Mouse (Mus musculus): ENCODE measurements around the gene Ppm1a. TPM values are rescaled to one million over a fixed set of nuclear protein-coding genes. Genes with fewer than 3 reads are reported as not detected.

The Ppm1a gene
- polyA plus RNA-seq, 1 experiment from 2014 or later, result 51.1 TPM

DNA sequence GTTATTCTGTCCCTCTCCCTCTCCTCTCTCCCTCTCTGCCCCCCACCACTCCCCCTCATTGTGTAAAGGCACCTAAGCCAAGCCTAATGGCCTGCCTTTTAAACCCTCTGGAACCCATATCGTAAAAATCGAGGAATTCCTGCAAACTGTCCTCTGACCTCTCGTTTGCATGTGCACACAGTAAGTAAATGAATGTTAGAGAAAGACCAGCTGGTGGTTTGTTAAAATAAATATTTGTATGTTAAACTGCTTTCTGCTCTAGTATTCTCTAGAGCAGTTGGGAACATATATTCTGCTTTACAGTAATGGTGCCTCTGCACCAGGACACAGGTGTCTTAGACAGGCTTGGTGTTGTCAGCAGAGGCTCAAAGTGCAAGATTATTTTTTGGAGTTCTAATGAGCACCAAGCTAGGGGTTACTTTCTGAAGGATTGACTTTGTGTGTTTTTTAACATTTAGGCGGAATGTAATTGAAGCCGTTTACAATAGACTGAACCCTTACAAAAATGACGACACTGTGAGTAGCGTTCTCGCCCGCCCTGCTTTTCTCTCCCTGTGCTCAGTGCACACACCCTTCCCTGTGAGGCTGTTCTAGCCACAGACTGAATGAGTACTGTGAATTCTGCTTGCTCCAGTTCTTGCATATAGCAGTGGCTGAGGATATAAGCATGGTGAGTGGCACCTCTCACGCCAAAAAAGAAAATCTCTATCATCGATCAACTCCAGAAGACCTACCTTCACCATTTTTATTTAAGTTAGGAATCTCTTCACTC is 35.3 kb downstream of the Ppm1a start:
- no peaks in the 10 kb centered on the region for H3K27me3 ChIP-seq (ENCODE audit: low read depth, poor library complexity, severe bottlenecking)
- H3K4me1 ChIP-seq, result no peaks in the 10 kb centered on the region
- no peak overlapping the region for H3K27ac ChIP-seq
- WGBS, result 90% methylated on average over 11 of the region's 11 CpGs
- H3K4me3 ChIP-seq, result no peak overlapping the region
- no peak for DNase-seq (ENCODE audit: low spot score)
- peaks cover 58% of the 10 kb centered on the region for H3K36me3 ChIP-seq
- H3K9me3 ChIP-seq (replicated peaks), result no peaks in the 10 kb centered on the region

DNA sequence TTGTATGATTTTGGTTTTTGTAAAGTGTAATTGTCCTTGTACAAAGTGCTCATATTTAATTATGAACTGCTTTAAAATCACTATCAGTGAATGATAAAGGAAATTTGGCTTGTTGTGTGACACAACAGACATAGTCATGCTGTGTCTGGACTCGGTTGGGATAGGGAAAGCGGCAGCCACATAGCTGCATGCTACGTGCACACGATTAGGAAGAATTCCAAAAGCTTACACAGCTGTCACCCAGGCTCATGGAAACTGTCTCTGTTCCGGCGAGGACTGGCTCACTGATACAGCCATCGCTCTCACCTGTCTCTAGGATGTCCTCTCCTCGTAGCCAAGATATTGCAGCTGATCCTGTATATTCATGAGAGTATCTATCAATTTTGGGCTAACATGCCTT is 36.7 kb downstream of the Ppm1a start:
- H3K4me3 ChIP-seq, result no peak overlapping the region
- peaks cover 55% of the 10 kb centered on the region for H3K36me3 ChIP-seq
- no peak for DNase-seq (ENCODE audit: low spot score)
- 95% methylated on average over 8 of the region's 8 CpGs for WGBS
- no peak overlapping the region for H3K27ac ChIP-seq
- H3K27me3 ChIP-seq (ENCODE audit: low read depth, poor library complexity, severe bottlenecking), result no peaks in the 10 kb centered on the region
- no peaks in the 10 kb centered on the region for H3K9me3 ChIP-seq (replicated peaks)
- no peaks in the 10 kb centered on the region for H3K4me1 ChIP-seq

DNA sequence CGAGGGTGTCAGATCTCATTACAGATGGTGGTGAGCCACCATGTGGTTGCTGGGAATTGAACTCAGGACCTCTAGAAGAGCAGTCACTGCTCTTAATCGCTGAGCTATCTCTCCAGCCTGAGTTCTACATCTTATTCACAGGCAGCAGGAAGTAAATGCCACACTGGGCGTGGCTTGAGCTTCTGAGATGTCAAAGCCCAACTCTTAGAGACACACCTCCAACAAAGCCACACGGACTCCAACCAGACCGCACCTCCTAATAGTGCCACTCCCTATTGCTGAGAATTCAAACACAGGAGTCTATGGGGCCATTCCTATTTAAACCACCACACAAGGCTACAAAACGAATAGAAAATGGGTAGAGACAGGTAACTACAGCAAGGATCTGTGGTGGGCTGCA is 52.5 kb downstream of the Ppm1a start:
- Histone ChIP-seq H3K4me3 (no peak overlapping the region), H3K4me1 (no peaks in the 10 kb centered on the region), H3K36me3 (no peaks in the 10 kb centered on the region), H3K9me3 (replicated peaks) (no peaks in the 10 kb centered on the region), H3K27me3 (ENCODE audit: low read depth, poor library complexity, severe bottlenecking) (no peaks in the 10 kb centered on the region), H3K27ac (no peak overlapping the region)
- no peak for DNase-seq (ENCODE audit: low spot score)
- 81% methylated on average over 6 of the region's 6 CpGs for WGBS

DNA sequence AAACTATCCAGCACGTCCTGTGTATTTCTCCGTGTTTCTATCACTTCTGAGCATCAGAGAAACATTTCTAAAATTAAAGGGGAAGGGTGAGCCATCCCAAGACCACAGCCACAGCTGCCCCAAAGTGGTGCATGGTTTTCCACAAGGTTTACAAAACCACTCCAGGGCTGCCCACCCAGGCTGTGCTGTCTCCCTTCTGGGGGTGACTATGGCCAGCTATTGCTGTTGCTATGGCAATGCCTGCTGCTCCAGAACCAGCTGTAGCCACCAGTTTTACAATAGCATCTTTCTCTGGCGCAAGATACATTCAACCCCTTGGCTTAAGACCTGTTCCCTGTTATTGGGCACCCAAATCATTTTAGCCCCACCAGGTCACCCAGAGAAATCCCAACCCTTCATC is 54.3 kb downstream of the Ppm1a start:
- H3K9me3 ChIP-seq (replicated peaks), result no peaks in the 10 kb centered on the region
- DNase-seq (ENCODE audit: low spot score), result no peak
- WGBS, result 87% methylated on average over 3 of the region's 3 CpGs
- no peak overlapping the region for H3K27ac ChIP-seq
- no peak overlapping the region for H3K4me3 ChIP-seq
- no peaks in the 10 kb centered on the region for H3K36me3 ChIP-seq
- no peaks in the 10 kb centered on the region for H3K4me1 ChIP-seq
- H3K27me3 ChIP-seq (ENCODE audit: low read depth, poor library complexity, severe bottlenecking), result no peaks in the 10 kb centered on the region

DNA sequence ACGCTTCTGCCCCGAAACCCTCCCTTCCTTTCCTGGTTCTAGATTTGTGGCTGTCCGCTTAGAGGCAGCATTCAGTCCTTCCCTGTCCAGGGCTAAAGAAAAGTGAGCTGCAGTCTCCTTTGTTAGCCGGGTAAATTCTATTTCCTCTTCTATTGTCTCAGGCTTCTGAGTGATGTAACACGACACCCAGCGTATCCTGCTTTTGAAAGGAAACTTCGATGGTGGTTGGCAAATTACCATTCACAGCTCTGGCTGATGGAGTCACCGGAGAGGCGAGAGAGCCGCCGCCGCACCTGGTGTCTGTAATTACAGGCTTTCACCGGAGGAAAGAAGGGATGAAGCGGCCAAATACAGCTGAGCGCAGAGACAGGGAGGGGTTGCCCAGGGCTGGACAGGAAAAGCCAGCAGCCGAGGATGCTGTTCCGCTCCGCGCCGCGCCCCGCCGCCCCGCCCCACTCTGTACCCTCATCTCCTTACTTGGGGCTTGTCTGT is 63.7 kb downstream of the Ppm1a start:
- DNase-seq (ENCODE audit: low spot score), result peak; percentile 72
- no peaks in the 10 kb centered on the region for H3K9me3 ChIP-seq (replicated peaks)
- H3K36me3 ChIP-seq, result no peaks in the 10 kb centered on the region
- peak overlapping the region; percentile 85 for H3K27ac ChIP-seq
- WGBS, result 5% methylated on average over 24 of the region's 24 CpGs
- H3K4me3 ChIP-seq, result peak overlapping the region; percentile 57
- H3K4me1 ChIP-seq, result peaks cover 12% of the 10 kb centered on the region
- H3K27me3 ChIP-seq (ENCODE audit: low read depth, poor library complexity, severe bottlenecking), result peaks cover 25% of the 10 kb centered on the region

DNA sequence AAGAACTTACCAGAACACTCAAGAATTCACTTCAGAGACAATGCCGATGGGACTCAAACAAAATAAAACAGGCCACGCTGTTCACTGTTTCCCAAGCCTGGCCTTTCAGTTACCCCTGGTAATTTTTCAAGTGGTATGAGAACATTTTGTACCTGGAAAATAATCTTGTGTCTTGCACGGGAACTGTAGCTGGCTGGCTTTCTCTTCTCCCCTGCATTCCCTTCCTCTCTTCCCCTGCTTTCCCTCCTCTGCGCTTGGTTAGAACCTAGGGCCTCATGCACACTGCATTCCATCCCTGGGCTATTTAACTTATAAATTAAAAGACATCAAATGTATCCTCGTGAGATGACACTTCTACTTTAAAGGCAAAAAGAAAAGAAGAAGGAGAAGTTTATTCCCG is 64.3 kb downstream of the Ppm1a start:
- no peak for DNase-seq (ENCODE audit: low spot score)
- WGBS, result 41% methylated on average over 6 of the region's 6 CpGs
- Histone ChIP-seq H3K27ac (peak overlapping the region; percentile 85), H3K4me3 (peak overlapping the region; percentile 57), H3K27me3 (ENCODE audit: low read depth, poor library complexity, severe bottlenecking) (peaks cover 25% of the 10 kb centered on the region), H3K4me1 (peaks cover 12% of the 10 kb centered on the region), H3K36me3 (no peaks in the 10 kb centered on the region), H3K9me3 (replicated peaks) (no peaks in the 10 kb centered on the region)

DNA sequence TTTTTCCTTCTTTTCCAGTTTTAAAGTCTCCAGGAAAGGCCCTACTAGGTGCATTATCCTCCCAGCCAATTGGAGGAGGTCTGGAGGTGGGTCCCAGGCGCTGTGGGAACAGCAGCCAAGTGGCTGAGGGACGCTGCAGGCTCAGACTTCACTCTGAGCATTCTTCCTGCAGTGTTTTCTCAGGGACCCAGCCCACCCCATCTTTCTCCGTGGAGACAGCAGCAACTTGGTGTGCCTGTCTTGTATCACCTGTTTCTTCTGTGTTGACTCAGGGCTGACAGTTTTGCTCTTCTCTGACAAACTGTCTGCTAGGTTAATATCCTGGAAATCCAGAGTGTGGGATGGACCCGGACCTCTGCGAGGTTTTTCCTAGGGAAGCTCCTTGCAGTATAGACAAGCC is 68.4 kb downstream of the Ppm1a start:
- H3K4me1 ChIP-seq, result peaks cover 11% of the 10 kb centered on the region
- DNase-seq (ENCODE audit: low spot score), result no peak
- WGBS, result 51% methylated on average over 5 of the region's 5 CpGs
- H3K36me3 ChIP-seq, result no peaks in the 10 kb centered on the region
- no peak overlapping the region for H3K4me3 ChIP-seq
- H3K27me3 ChIP-seq (ENCODE audit: low read depth, poor library complexity, severe bottlenecking), result peaks cover 49% of the 10 kb centered on the region
- no peaks in the 10 kb centered on the region for H3K9me3 ChIP-seq (replicated peaks)
- H3K27ac ChIP-seq, result no peak overlapping the region

DNA sequence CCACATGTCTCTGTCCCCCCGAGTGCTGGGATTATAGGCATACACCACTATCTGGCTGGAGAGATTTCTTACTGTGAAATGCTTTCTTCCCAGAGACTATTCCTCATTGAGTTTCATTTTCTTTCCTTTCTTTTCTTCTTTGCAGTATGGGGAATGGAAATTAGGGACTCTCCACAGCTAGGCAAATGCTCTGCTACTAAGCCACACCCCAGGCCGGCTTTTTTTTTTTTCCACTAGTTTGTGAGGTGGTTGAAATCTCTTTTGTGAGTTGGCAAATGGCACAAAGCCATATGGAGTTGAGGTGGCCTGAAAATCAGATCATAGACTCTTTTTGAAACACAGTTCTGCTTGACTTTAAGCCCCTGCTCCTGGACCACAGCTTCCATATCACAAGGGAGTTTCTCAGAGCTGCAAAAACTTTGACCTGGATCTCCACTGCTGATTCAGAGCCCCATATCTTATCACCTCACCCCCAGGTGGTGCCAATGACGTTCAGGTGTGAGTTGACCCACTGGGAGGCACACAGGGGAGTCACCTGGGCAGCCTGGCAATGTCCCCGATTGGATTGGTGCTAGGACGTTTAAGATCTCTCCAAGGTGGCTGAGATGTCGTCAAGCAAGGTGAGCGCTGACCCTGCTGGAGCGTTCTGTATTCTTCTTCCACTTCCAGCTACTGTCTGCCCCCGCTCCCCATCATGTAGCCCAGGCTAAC is 71.7 kb downstream of the Ppm1a start:
- WGBS, result 69% methylated on average over 9 of the region's 9 CpGs
- H3K27me3 ChIP-seq (ENCODE audit: low read depth, poor library complexity, severe bottlenecking), result peaks cover 58% of the 10 kb centered on the region

DNA sequence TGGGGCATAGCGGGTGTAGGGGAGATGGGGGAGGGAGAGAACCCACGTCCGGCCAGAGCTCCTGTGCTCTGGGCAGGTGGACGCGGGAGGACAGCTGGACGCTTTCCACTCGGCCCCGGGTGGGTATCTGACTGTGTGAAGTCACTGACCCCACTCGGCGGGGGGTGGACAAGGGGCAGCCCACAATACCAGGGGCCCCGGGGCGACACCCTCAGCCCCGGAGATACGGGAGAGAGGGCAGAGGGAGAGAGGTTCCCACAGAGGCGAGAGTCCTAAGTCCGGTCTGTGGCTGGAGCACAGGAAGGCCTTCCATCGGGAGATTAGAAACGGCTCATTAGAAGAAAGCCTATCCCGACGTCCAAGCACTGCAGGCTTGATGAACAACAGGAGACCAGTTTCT is 72.5 kb downstream of the Ppm1a start:
- Histone ChIP-seq H3K4me3 (no peak overlapping the region), H3K4me1 (peaks cover 6% of the 10 kb centered on the region), H3K27me3 (ENCODE audit: low read depth, poor library complexity, severe bottlenecking) (peaks cover 65% of the 10 kb centered on the region), H3K36me3 (no peaks in the 10 kb centered on the region), H3K9me3 (replicated peaks) (no peaks in the 10 kb centered on the region), H3K27ac (no peak overlapping the region)
- 77% methylated on average over 20 of the region's 20 CpGs for WGBS
- no peak for DNase-seq (ENCODE audit: low spot score)

More for the DNA sequence above, 71.7 kb downstream of the Ppm1a start:
- peaks cover 6% of the 10 kb centered on the region for H3K4me1 ChIP-seq
- H3K4me3 ChIP-seq, result no peak overlapping the region
- H3K9me3 ChIP-seq (replicated peaks), result no peaks in the 10 kb centered on the region
- H3K27ac ChIP-seq, result no peak overlapping the region
- H3K36me3 ChIP-seq, result no peaks in the 10 kb centered on the region
- DNase-seq (ENCODE audit: low spot score), result no peak

DNA sequence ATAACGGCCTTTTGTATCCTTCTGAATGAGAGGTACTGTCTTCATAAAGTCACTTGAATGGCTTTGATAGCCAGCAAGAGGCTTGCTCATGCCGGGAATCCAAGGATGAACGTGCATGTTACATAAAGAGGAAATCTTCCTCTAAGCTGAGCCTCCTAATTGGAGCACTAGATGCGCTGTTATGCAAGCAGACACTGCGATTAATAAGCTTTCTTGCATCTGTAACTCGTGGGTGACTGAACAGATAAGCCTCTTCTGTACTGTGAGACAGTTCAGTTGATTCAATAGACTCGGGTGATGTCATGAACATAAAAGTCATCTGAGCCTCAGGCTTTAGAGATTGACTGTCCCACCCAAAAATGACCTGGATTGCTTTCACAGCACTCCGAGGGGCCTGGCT is 73.1 kb downstream of the Ppm1a start:
- Histone ChIP-seq H3K4me3 (no peak overlapping the region), H3K9me3 (replicated peaks) (no peaks in the 10 kb centered on the region), H3K36me3 (no peaks in the 10 kb centered on the region), H3K27me3 (ENCODE audit: low read depth, poor library complexity, severe bottlenecking) (peaks cover 65% of the 10 kb centered on the region), H3K4me1 (peaks cover 6% of the 10 kb centered on the region), H3K27ac (no peak overlapping the region)
- WGBS, result 81% methylated on average over 8 of the region's 8 CpGs
- no peak for DNase-seq (ENCODE audit: low spot score)

DNA sequence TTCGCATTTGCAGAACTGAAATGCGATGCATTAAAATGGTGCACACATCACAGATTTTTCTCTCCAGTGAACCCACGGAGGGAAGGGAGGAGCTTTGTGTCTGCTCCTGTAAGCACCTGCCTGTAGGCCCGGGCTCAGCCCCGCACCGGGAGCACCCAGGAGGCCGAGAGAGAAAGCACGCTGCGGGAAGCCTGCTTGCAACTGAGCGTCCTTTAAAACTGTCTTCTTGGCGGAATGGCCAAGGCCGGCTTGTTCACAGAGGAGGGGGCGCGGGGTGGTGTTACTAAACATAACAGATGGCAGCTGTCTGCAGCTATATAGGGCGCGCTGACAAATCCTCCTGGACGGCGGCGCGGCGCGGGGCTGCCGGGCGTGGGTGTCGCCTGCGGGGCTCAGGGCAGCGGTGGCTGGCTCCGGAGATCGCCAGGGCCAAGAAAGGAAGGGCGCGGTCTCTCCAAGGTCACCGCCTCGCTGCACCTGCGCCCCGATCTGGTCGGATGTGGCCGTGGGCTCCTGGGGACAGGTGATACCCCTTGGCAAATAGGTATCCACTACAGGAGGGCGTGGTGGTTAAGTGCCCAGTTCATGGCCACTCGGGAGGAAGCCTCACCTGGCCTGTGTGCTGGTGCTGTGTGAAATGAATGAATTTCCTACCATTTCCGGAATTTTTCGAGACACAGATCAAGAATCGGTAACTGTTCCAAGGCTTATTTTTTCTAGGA is 74.6 kb downstream of the Ppm1a start:
- H3K9me3 ChIP-seq (replicated peaks), result no peaks in the 10 kb centered on the region
- H3K27ac ChIP-seq, result no peak overlapping the region
- no peaks in the 10 kb centered on the region for H3K36me3 ChIP-seq
- H3K4me3 ChIP-seq, result peak overlapping the region; percentile 42
- DNase-seq (ENCODE audit: low spot score), result peak; percentile 47
- 8% methylated on average over 42 of the region's 42 CpGs for WGBS
- peaks cover 6% of the 10 kb centered on the region for H3K4me1 ChIP-seq
- H3K27me3 ChIP-seq (ENCODE audit: low read depth, poor library complexity, severe bottlenecking), result peaks cover 65% of the 10 kb centered on the region

DNA sequence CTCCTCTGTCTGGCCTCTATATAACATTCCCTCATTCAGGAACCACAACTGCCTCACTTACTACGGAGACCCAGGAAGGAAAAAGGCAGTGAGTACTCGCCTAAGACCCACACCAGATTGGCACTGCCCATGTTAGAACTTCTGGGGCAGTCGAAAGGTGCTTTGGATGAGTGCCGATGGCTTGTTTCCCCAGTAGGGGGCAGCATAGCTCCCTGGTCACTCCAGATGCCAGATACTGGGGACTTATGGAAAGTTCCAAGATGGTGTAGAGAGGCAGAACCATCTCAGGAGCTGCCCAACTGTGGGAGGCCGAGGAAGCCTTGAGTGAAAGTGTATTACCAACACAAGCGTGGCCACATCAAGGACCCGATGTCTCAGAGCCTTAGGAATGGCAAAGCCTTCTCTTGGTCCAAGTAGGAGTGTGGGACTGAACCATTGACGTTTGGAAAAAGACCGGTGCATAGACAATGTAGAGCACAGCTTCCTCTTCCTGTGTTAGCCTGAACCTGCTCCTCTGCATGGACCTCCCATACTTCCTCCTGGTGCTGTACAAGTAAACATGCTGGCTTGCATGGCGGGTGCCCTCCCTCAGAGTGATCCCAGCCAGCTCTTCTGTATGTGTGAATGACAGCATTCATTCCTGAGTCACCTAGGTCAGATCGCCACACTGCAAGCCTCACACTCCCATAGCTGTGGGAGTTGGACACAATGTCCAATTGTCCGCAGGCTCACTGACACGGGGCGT is 77.7 kb downstream of the Ppm1a start:
- Histone ChIP-seq H3K27ac (no peak overlapping the region), H3K4me1 (peaks cover 6% of the 10 kb centered on the region), H3K36me3 (no peaks in the 10 kb centered on the region), H3K27me3 (ENCODE audit: low read depth, poor library complexity, severe bottlenecking) (peaks cover 47% of the 10 kb centered on the region), H3K9me3 (replicated peaks) (no peaks in the 10 kb centered on the region), H3K4me3 (no peak overlapping the region)
- WGBS, result 78% methylated on average over 14 of the region's 14 CpGs
- DNase-seq (ENCODE audit: low spot score), result peak; percentile 37

Measured in limb, embryonic 10.5 days (tissue).